Mouse (Mus musculus): Measurements from ENCODE around the gene Lipc.

- TF ChIP-seq CTCF (IDR thresholded peaks at IDR 0.05; ENCODE audit: low read depth, low read length) (no peak), TAL1 (conservative IDR thresholded peaks at IDR 0.05; ENCODE audit: low read depth, low read length) (no peak), POLR2AphosphoS5 (IDR thresholded peaks at IDR 0.05; ENCODE audit: insufficient replicate concordance, low read depth, low read length) (no peak), GATA1 (IDR thresholded peaks at IDR 0.05; ENCODE audit: borderline replicate concordance, low read length) (no peak), GATA2 (IDR thresholded peaks at IDR 0.05; ENCODE audit: borderline replicate concordance, low read depth, low read length) (no peak)
Measured at GRCm38 (mm10) chr9:70947312-70947711, 4.7 kb downstream of the Lipc start.
